Mouse (Mus musculus) MEL (cell line): ENCODE measurements at regions not wholly inside any gene's neighbourhood (a gene's known extent, or its start where the extent isn't known, plus 50 kb on each side); places are given as distances from the start of the nearest gene placed in this dataset.

Source experiments
- DNase-seq: peaks from one replicate; pipeline ENCODE4 v3.0.0; 2011; ENCODE audit warnings: low read depth, low spot score
- H3K27ac ChIP-seq: 2 replicates; pipeline ENCODE4 v1.5.1; 2012; ENCODE audit warnings: low read depth, mild to moderate bottlenecking, control low read depth, low read length, moderate library complexity; ENCODE audit not compliant: control insufficient read depth
- H3K27me3 ChIP-seq, 2 experiments: fragments of 150-350 bp in 1 of 2; sonication (generic) in 1 of 2; 2 replicates each; pipeline ENCODE4 v1.6.1; 2012; ENCODE audit warnings: low read length in 2 of 2, mild to moderate bottlenecking in 2 of 2, improper control_type of control experiment in 1 of 2, moderate library complexity in 1 of 2; ENCODE audit not compliant: insufficient read depth in 2 of 2, control insufficient read depth in 1 of 2
- H3K36me3 ChIP-seq, 2 experiments: 2 replicates each; pipeline ENCODE4 v1.6.1; 2012 to 2014; ENCODE audit warnings: low read length in 2 of 2, improper control_type of control experiment in 1 of 2, inconsistent platforms in 1 of 2, mild to moderate bottlenecking in 1 of 2; ENCODE audit not compliant: insufficient read depth in 2 of 2, control insufficient read depth in 1 of 2
- H3K4me1 ChIP-seq, 2 experiments: fragments of 150-350 bp in 1 of 2; sonication (generic) in 1 of 2; 2 replicates each; pipeline ENCODE4 v1.6.1; 2012; ENCODE audit warnings: low read length in 2 of 2, improper control_type of control experiment in 1 of 2, mild to moderate bottlenecking in 1 of 2; ENCODE audit not compliant: insufficient read depth in 2 of 2, control insufficient read depth in 1 of 2
- H3K4me3 ChIP-seq, 2 experiments: fragments of 150-350 bp in 1 of 2; sonication (generic) in 1 of 2; 2 replicates each; pipeline ENCODE4 v1.5.1; 2012; ENCODE audit warnings: low read depth in 2 of 2, low read length in 2 of 2, mild to moderate bottlenecking in 2 of 2, moderate library complexity in 2 of 2, control low read depth in 1 of 2, improper control_type of control experiment in 1 of 2; ENCODE audit not compliant: control insufficient read depth in 1 of 2, insufficient read depth in 1 of 2
- H3K79me2 ChIP-seq: 2 replicates; pipeline ENCODE4 v1.6.1; 2012; ENCODE audit warnings: mild to moderate bottlenecking, low read length, moderate library complexity; ENCODE audit not compliant: control insufficient read depth, poor library complexity, insufficient read depth
- H3K9ac ChIP-seq: 2 replicates; pipeline ENCODE4 v1.6.1; 2012; ENCODE audit warnings: low read depth, mild to moderate bottlenecking, control low read depth, low read length, moderate library complexity; ENCODE audit not compliant: control insufficient read depth, poor library complexity, severe bottlenecking
- H3K9me3 ChIP-seq: fragments of 150-350 bp; sonication (generic); replicated peaks from 2 replicates; pipeline ENCODE4 v1.6.1; 2012; ENCODE audit warnings: mild to moderate bottlenecking, low read length, improper control_type of control experiment, moderate library complexity; ENCODE audit not compliant: insufficient read depth
- CHD1 ChIP-seq: IDR thresholded peaks from 2 replicates; pipeline ENCODE4 v1.6.1; 2012; ENCODE audit warnings: low read depth, mild to moderate bottlenecking, inconsistent platforms, low read length, improper control_type of control experiment
- CHD2 ChIP-seq: IDR thresholded peaks from 2 replicates; pipeline ENCODE4 v1.6.1; 2011; ENCODE audit warnings: low read length, improper control_type of control experiment
- CTCF ChIP-seq, 3 experiments: IDR thresholded peaks in 2 of 3; conservative IDR thresholded peaks in 1 of 3; 2 replicates each; pipeline ENCODE4 v1.5.1; 2011 to 2012; ENCODE audit warnings: low read length in 3 of 3, low read depth in 2 of 3, mild to moderate bottlenecking in 2 of 3, improper control_type of control experiment in 1 of 3, inconsistent platforms in 1 of 3, mixed read lengths in 1 of 3, moderate library complexity in 1 of 3; ENCODE audit not compliant: control insufficient read depth in 1 of 3, insufficient read depth in 1 of 3, poor library complexity in 1 of 3, severe bottlenecking in 1 of 3
- GATA1 ChIP-seq: IDR thresholded peaks from 2 replicates; pipeline ENCODE4 v1.6.1; 2011; ENCODE audit warnings: low read depth, low read length, improper control_type of control experiment
- JUND ChIP-seq: IDR thresholded peaks from 2 replicates; pipeline ENCODE4 v1.6.1; 2011; ENCODE audit warnings: low read depth, mild to moderate bottlenecking, improper control_type of control experiment, low read length
- MAZ ChIP-seq: IDR thresholded peaks from 2 replicates; pipeline ENCODE4 v1.6.1; 2012; ENCODE audit warnings: low read depth, mild to moderate bottlenecking, inconsistent platforms, low read length, improper control_type of control experiment
- MEF2A ChIP-seq: IDR thresholded peaks from 2 replicates; pipeline ENCODE4 v1.6.1; 2014; ENCODE audit warnings: low read depth, mild to moderate bottlenecking, inconsistent platforms, low read length, improper control_type of control experiment; ENCODE audit not compliant: poor library complexity, insufficient replicate concordance, severe bottlenecking; ENCODE audit errors: extremely low read depth
- MYC ChIP-seq: IDR thresholded peaks from 2 replicates; pipeline ENCODE4 v1.6.1; 2011; ENCODE audit warnings: low read depth, mild to moderate bottlenecking, low read length, improper control_type of control experiment, moderate library complexity
- POLR2A ChIP-seq, 2 experiments: IDR thresholded peaks; 2 replicates each; pipeline ENCODE4 v1.6.1; 2011 to 2012; ENCODE audit warnings: low read length in 2 of 2, mild to moderate bottlenecking in 2 of 2, control low read depth in 1 of 2, improper control_type of control experiment in 1 of 2, low read depth in 1 of 2, moderate library complexity in 1 of 2; ENCODE audit not compliant: control insufficient read depth in 1 of 2, insufficient read depth in 1 of 2, poor library complexity in 1 of 2
- POLR2AphosphoS2 ChIP-seq: IDR thresholded peaks from 2 replicates; pipeline ENCODE4 v1.6.1; 2011; ENCODE audit warnings: low read length, improper control_type of control experiment
- RAD21 ChIP-seq: IDR thresholded peaks from 2 replicates; pipeline ENCODE4 v1.6.1; 2011; ENCODE audit warnings: mild to moderate bottlenecking, low read depth, low read length, improper control_type of control experiment
- SMC3 ChIP-seq: IDR thresholded peaks from 2 replicates; pipeline ENCODE4 v1.6.1; 2011; ENCODE audit warnings: low read depth, low read length, improper control_type of control experiment
- USF1 ChIP-seq: IDR thresholded peaks from 2 replicates; pipeline ENCODE4 v1.6.1; 2014; ENCODE audit warnings: low read depth, mild to moderate bottlenecking, inconsistent platforms, low read length, improper control_type of control experiment, moderate library complexity
- ZNF384 ChIP-seq: IDR thresholded peaks from 2 replicates; pipeline ENCODE4 v1.6.1; 2012; ENCODE audit warnings: low read depth, mild to moderate bottlenecking, inconsistent platforms, low read length, improper control_type of control experiment

DNA sequence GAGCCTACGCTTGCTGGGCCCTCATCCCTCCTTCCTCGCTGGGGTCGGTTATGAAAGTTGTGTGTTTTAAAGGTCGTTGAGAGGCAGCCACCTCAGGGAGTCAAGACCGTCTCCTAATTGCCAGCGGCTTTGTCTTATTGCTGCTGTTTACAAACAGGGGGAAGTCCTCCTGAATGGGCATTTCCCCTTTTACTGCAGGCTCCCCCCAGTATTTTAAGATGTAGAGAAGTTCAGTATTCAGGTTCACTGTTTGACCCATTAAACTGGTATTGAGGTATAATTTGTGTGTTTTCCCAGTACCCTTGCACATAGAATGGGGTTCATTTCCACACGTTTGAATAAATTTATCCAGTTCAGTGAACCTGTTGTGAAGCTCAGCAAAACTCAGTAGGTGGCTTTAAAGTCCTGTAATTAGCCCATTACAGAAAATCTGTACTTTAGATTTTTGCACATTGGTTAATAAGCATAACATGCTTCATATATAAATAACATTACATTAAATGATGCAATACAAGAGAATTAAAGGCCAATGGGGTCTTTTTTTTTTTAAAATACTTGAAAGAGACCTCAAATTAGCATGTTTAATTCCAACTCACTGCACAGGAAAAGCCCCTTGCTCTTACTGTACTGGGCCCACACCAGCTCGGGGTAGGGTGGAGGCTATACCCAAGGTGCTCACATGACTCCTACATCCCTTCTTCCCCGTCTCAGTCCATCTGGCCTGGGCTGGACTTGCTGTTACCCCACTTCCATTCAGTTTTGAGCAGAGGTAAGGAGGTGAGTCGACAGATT is 63.7 kb downstream of the Nkx2-1 start:
- H3K27me3 ChIP-seq = peaks cover 1 to 4% of the 10 kb centered on the region in 2 experiments; a peak in 1 of 4 replicates
- no peaks in the 10 kb centered on the region for H3K36me3 ChIP-seq
- H3K9ac ChIP-seq = no peak overlapping the region
- no peaks in the 10 kb centered on the region for H3K9me3 ChIP-seq
- no peak overlapping the region for H3K4me3 ChIP-seq
- no peak for TF ChIP-seq POLR2AphosphoS2
- no peak for TF ChIP-seq USF1
- no peak for TF ChIP-seq POLR2A (IDR thresholded peaks at IDR 0.05; ENCODE audit: control insufficient read depth in 1 of 2, insufficient read depth in 1 of 2, low read depth in 1 of 2, low read length in 2 of 2, poor library complexity in 1 of 2)
- no peak for TF ChIP-seq CHD1
- TF ChIP-seq CTCF (IDR thresholded peaks at IDR 0.05 in 2 of 3, conservative IDR thresholded peaks at IDR 0.05 in 1 of 3; ENCODE audit: control insufficient read depth in 1 of 3, insufficient read depth in 1 of 3, low read depth in 2 of 3, low read length in 3 of 3, poor library complexity in 1 of 3, severe bottlenecking in 1 of 3) = no peak
- TF ChIP-seq CHD2 = no peak
- TF ChIP-seq SMC3 = no peak
- no peak for TF ChIP-seq MEF2A
- no peak for TF ChIP-seq JUND
- TF ChIP-seq RAD21 = no peak
- no peak for TF ChIP-seq ZNF384
- TF ChIP-seq MYC = no peak
- no peak overlapping the region for H3K27ac ChIP-seq
- no peaks in the 10 kb centered on the region for H3K4me1 ChIP-seq
- no peaks in the 10 kb centered on the region for H3K79me2 ChIP-seq
- DNase-seq = no peak

DNA sequence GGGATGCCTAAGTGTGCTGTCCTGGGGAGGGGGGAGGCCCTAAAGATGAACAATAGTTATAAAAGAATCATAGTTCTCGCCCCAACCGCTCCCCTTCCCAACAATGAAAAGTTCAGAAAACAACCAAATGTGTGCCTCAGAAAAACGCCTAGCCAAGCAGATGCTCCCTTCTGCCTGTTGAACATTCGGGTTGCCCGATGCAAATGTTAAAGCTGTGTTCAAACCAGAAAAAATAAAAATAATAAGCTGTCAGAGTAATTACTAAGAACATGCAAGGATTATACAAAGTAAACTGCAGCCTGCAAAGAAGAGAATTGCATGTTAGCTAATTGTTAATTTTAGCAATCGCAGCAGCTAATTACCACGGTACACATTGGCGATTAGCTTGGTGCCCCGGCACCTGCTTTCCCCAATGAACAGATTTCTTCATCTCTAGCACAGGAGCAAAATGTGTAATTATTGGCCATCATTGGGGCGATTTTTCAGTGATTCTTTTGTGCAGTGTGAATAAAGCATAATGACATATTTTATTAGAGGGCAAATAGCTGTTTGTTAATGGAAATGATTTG is 65.7 kb downstream of the Nkx2-1 start:
- Histone ChIP-seq H3K36me3 (no peaks in the 10 kb centered on the region), H3K9ac (no peak overlapping the region), H3K4me1 (no peaks in the 10 kb centered on the region), H3K4me3 (no peak overlapping the region), H3K9me3 (no peaks in the 10 kb centered on the region), H3K79me2 (no peaks in the 10 kb centered on the region), H3K27ac (no peak overlapping the region), H3K27me3 (peaks cover 1 to 4% of the 10 kb centered on the region in 2 experiments; a peak in 1 of 4 replicates)
- no peak for DNase-seq
- no peak for TF ChIP-seq MAZ
- TF ChIP-seq ZNF384 = no peak
- no peak for TF ChIP-seq CHD1
- no peak for TF ChIP-seq CHD2
- no peak for TF ChIP-seq POLR2A (IDR thresholded peaks at IDR 0.05; ENCODE audit: control insufficient read depth in 1 of 2, insufficient read depth in 1 of 2, low read depth in 1 of 2, low read length in 2 of 2, poor library complexity in 1 of 2)
- TF ChIP-seq GATA1 = no peak
